Mouse (Mus musculus) lung, postnatal 25 days (tissue): ENCODE results near the gene Gtpbp10.

ENCODE experiments used
- DNase-seq: peaks from one replicate; pipeline ENCODE4 v3.0.0; 2022; ENCODE audit warnings: low spot score

Gene Gtpbp10

GRCm38 (mm10) chr5:5559079-5559740 lies at the start of gene Gtpbp10:
TSS of gene Gtpbp10 (minus strand) at chr5:5559538.
- peak; percentile 92 for DNase-seq

DNA sequence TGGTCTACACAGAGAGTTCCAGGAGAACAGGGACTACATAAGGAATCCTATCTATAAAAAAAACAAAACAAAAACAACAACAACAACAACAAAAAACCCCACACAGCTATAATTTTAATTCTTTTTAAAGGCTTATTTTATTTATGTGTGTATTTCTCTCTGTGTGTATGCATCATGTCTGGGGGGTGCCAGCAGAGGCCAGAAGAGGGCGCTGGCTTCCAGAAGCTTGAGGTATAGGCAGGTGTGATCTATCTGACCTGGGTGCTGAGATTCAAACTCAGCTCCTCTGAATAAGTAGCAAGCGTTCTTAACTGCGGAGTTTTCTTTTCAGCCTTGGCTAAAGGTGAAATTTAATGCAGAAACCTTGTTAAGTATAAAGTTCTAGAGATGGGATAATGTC lies 28.3 kb upstream of the Gtpbp10 start:
- no peak for DNase-seq

DNA sequence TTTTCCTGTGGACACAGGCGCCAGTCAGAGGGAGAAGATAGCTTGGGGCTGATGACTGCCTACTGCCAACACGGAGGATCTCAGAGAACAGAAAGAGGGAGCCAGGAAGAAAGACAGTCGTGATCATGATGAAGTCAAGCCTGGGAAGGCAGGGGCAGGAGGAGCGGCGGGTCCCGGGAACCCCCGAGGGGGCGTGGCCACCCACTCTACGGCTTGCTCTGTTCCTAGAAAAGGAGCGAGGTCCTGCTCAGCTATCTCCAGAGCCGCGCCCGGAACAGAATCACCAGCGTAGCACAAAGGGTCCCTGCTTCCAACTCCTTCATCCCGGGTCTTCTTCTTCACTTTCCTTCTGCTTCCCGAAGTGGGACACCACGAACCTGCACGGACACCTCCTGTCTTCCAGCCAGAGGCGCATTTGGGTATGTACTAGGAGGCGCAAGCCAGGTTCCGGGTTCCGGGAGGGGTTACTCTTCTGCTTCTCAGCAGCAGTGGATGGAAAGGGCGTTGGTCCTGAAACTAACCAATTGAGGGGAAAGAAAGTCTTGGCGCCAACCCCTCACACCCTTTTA lies 14.5 kb upstream of the Gtpbp10 start, which contains the start of gene Gm8773:
Gene Gm8773 (plus strand): TSS at position 51 of the 569 bp plus-strand sequence.
- no peak for DNase-seq

GRCm38 (mm10) chr5:5562435-5562834 lies 3.1 kb upstream of the Gtpbp10 start:
- no peak for DNase-seq

DNA sequence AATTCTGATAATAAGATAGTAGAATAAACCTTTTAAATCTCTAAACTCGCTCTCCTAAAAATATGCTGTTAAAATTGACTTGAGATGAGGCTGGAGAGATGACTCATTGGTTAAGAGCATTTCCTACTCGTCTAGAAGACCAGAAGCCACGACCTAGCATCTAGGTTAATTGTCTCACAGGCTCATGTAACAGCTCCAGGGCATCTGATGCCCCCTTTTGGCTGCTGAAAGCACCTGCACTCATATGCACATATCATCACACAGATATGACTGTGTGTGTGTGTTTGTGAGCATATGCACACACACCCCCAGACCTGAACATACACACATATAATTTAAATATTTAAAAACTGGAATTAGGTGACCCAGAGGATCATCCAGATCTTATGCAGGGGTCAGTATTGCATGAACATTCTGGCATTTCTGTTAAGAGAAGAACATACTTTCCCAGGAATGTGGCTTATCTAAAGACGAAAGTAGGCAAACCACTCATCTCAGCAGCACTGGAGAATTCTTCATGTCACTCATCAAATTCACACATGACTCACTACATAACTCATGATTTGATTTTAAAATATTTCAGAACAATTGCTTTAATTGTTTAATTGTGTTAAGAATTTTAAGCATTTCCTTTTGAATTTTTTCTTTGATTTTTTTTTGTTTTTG lies 1.8 kb upstream of the Gtpbp10 start:
- no peak for DNase-seq

- DNase-seq: no peak
Observed at GRCm38 (mm10) chr5:5559798-5560197, 460 bp upstream of the Gtpbp10 start.

DNA sequence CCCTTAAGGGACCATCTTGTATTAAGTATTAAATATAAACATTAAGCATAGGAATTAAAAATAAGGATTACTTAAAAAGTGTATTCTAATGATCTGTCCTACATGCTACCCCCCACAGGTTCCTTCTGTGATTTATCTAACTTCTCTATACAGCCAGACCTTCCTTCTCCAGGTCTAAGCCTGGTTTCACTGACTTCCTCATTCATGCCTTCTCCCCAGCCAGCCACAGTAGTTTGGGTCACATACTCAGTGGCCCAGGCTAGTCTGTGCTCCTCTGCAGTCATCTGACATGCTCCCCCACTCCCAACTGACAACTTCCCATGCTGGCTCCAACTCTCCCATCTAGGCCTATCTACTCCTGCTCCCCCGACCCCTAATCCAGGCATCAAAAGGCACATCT lies 8.2 kb downstream of the Gtpbp10 start:
- no peak for DNase-seq

GRCm38 (mm10) chr5:5540385-5540784 lies 19.0 kb downstream of the Gtpbp10 start:
- no peak for DNase-seq

DNA sequence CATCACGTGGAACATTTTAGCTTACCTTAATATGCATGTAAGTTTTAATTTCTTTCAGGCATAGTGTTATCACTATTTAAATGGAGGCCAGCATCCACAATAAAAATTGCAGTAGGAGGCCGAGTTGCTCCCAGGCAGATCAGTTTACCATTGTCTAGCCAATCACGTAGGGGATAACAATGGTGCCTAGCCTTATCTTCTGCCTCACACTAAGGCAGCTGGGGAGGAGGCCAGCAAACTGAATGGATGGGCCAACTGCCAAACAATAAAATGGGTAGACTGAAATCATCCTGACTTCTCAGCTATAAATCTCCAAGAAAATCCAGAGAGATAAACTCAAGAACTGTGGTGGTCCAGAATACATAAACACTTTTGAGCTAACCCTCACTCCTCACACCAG lies 19.6 kb downstream of the Gtpbp10 start:
- no peak for DNase-seq

DNA sequence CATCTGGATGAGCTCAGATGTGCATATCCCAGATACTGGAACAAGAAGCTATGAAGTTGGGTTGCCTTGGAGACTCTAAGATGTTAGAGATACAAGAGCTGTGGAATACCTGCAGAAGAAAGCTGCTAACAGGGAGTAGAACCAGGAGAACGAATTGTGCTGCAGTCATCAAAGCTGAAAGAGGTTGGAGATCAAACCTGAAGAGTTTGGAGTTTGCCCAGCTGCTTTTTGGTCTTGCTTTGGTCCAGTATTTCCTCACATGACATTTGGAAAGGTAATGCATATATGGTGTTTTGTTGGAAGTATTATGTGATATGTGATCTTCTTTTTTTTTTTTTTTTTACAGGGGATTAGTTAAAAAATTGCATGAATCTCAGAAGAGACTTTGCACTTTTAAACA lies 23.2 kb downstream of the Gtpbp10 start:
- no peak for DNase-seq

DNA sequence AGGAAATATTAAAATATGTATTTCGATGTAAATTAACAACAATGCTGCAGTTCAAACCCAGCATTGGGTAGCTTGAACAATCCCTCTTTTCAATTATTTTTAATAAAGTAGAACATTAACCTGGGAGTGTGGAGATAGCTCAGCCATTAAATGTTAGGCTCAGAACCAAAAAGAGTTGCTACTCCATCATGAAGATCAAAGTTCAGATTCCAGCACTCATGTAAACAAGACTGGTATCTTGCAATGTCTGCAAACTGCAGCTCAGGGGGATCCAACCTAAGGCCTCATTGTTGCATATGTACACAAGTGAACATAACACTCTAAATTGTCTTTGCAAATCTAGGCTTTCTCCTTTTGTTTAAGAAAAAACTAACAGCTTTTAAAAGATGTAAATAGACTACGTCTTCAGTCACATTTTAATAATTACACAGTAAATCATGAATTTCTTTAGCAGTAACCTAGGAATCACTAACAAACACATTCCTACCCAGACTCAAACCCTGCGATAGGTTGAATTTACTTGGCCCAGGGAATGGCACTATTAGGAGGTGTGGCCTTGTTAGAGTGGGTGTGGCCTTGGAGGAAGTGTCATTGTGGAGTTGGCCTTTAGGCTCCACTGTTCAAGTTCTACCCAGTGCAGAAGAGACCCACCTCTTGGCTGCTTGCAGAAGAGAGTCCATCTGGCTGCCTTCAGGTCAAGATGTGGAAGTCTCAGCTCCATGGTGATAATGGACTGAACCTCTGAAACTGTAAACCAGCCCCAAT lies 25.5 kb downstream of the Gtpbp10 start:
- no peak for DNase-seq

- DNase-seq: no peak
Observed at GRCm38 (mm10) chr5:5515411-5515810, 43.9 kb downstream of the Gtpbp10 start.

- DNase-seq: peak; percentile 96
Observed at GRCm38 (mm10) chr5:5514196-5515076, 44.9 kb downstream of the Gtpbp10 start, which contains the start of gene Cldn12. TSS of gene Cldn12 (minus strand) at chr5:5514958.

GRCm38 (mm10) chr5:5511401-5511800 lies 47.9 kb downstream of the Gtpbp10 start:
- no peak for DNase-seq

DNA sequence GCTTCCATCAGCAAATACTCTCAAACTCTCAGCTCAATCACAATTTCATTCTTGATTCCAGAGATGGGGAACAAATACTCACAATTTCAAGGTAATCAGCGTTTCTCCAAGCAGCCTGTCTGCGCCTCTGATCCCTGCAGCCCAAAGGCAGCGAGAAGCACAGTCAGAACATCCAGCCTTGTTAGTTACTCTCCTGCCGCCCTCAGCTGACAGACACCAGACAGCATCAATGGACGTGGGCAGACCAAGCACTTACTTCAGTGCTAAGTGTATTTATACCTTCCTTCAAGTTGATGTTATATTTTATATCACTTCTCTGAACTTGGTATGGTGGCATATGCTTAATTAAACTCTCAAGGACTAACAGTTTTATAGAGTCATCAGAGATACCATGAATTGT lies 48.3 kb downstream of the Gtpbp10 start:
- DNase-seq: no peak

DNA sequence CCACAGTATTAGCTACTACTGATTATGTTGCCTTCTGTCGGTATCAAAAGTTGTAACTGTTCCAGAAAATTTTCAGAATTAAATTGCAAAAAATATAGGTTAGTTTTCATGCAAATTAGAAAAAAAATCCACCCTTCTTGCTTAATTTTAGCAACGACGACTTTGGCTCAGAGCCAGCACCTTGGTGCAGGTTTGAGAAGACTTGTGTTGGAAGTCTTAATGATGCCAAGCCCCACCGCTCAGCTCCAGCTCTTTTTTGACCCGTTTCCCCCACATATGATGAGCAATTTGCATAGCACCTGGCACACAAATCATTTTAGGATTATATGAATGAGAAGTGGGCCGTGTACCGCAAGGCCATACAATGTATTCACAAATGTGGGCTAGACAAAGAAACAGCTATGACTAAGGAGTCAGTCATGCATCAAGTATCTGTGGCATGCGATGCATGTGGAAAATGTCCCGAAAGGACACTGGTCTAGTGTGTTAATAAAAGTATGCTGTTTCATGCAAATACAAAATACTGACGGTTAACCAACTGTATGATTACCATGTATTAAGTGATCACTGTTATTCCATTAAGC lies 48.9 kb downstream of the Gtpbp10 start:
- no peak for DNase-seq

GRCm38 (mm10) chr5:5508231-5508630 lies 51.1 kb downstream of the Gtpbp10 start:
- no peak for DNase-seq

- DNase-seq: peak; percentile 58
Observed at GRCm38 (mm10) chr5:5507701-5508225, 51.6 kb downstream of the Gtpbp10 start.

DNA sequence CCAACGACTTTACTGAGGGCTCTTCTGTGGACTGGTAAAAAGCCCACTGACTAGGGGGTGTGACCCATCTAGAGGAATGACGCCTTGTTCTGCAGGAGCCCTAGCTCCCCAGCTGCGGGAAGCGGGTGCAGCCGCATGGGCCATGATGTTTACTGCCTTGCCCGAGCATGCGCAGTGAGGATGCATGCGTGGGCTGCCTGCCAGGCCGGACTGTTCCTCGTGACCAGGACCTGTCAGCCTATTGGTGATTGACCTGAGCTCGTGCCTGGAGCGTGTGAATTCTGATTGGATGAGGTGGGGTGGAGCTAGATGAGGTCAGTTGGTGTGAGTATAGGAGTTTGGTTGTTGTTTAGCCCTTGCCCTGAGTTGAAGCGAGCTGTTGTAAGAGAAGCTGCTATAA lies 54.9 kb downstream of the Gtpbp10 start:
- no peak for DNase-seq

GRCm38 (mm10) chr5:5503381-5503780 lies 56.0 kb downstream of the Gtpbp10 start:
- DNase-seq: no peak

- DNase-seq: peak; percentile 24
Observed at GRCm38 (mm10) chr5:5501583-5501982, 57.8 kb downstream of the Gtpbp10 start.
